Mouse (Mus musculus): ENCODE results near the gene Zfp385a. TPM values are rescaled to one million over a fixed set of nuclear protein-coding genes. Genes with fewer than 3 reads are reported as not detected.

Zfp385a gene
- polyA plus RNA-seq, 1 experiment from 2014 or later, result 17.1 TPM

DNA sequence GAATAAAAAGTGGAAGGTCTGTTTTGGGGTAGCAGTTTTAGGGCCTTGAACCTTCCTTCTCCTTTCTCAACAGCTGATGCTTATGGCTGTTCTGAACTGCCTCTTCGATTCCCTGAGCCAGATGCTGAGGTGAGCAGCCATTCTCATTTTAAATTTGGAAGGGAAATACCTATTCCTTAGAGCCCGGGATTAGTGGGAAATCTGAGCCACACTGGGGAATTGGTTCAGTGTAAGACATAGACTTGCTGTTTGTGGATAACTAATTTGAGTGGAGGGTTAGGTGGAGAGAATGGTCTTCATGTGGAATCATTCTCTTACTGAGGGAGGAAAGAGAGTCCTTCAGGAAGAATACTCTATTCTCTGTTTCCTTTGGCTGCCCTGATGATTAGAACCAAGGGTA lies 45.2 kb downstream of the Zfp385a start:
- 25% methylated on average over 2 of the region's 2 CpGs for WGBS
- ATAC-seq (ENCODE audit: insufficient number of reproducible peaks, low FRiP score, low TSS enrichment, low read depth), result no peak
- no peak overlapping the region for H3K4me2 ChIP-seq
- H3K36me3 ChIP-seq, result peaks cover 55% of the 10 kb centered on the region
- no peak overlapping the region for H3K4me3 ChIP-seq
- H3K4me1 ChIP-seq, result peaks cover 65% of the 10 kb centered on the region
- H3K9ac ChIP-seq, result no peak overlapping the region
- no peaks in the 10 kb centered on the region for H3K27me3 ChIP-seq
- no peaks in the 10 kb centered on the region for H3K9me3 ChIP-seq
- H3K27ac ChIP-seq, result peak overlapping the region; percentile 54; the same call in 1 of the 2 replicates

DNA sequence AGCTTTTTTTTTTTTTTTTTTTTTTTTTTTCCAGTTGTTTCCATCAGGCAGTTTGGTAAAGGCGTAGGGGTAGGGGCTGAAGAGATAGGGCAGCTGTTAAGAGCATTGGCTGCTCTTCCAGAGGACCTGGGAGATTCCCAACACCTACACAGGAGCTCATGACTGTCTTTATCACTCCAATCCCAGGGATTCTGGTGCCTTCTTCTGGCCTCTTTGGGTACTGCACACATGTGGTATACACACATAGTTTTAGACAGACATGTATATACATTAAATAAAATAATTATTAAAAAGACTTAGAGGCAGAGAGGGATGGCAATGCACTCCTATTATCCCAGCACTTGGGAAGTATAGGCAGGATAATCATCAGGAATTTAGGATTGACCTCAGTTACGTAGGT lies 46.5 kb downstream of the Zfp385a start:
- Histone ChIP-seq H3K9ac (no peak overlapping the region), H3K9me3 (no peaks in the 10 kb centered on the region), H3K27me3 (no peaks in the 10 kb centered on the region), H3K36me3 (peaks cover 56% of the 10 kb centered on the region), H3K4me2 (no peak overlapping the region), H3K4me3 (no peak overlapping the region), H3K27ac (peak overlapping the region; percentile 40), H3K4me1 (peaks cover 65% of the 10 kb centered on the region)
- no peak for ATAC-seq (ENCODE audit: insufficient number of reproducible peaks, low FRiP score, low TSS enrichment, low read depth)
- 87% methylated on average over 2 of the region's 2 CpGs for WGBS

DNA sequence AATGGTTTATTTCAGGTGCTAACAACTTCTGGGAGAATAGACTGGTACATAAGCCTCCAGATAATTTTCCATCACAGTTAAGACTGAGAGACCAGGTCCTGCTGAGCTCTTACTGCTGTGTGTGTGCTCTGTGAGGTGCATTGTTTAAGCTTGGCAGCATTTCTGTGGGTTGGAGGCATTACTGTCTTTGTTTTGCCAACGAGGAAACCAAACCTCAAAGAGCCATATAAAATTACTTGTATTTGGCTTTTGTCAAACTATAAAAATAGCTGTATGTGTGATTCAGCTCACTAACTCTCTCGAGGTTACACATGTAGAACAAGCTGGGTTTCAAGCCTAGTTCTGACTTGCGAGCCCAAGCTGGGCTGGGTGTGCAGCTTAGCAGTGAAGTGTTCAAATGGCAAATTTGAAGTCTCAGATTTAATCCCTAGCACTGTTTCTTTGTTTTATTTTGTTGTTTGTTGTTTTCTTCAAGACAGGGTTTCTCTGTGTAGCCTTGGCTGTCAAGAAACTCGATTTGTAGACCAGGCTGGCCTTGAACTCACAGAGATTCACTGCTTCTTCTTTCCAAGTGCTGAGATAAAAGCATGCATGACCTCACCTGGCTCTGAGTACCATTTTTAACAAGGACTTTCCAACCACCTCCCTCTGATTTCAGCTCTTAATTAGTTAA lies 47.1 kb downstream of the Zfp385a start:
- ATAC-seq (ENCODE audit: insufficient number of reproducible peaks, low FRiP score, low TSS enrichment, low read depth), result peak; percentile 46; the same call in 1 of the 2 replicates
- H3K4me2 ChIP-seq, result no peak overlapping the region
- H3K4me3 ChIP-seq, result no peak overlapping the region
- peaks cover 51% of the 10 kb centered on the region for H3K36me3 ChIP-seq
- WGBS, result 50% methylated on average over 4 of the region's 4 CpGs
- H3K27me3 ChIP-seq, result no peaks in the 10 kb centered on the region
- H3K9ac ChIP-seq, result no peak overlapping the region
- H3K9me3 ChIP-seq, result no peaks in the 10 kb centered on the region
- peak overlapping the region; percentile 40 for H3K27ac ChIP-seq
- H3K4me1 ChIP-seq, result peaks cover 59% of the 10 kb centered on the region

DNA sequence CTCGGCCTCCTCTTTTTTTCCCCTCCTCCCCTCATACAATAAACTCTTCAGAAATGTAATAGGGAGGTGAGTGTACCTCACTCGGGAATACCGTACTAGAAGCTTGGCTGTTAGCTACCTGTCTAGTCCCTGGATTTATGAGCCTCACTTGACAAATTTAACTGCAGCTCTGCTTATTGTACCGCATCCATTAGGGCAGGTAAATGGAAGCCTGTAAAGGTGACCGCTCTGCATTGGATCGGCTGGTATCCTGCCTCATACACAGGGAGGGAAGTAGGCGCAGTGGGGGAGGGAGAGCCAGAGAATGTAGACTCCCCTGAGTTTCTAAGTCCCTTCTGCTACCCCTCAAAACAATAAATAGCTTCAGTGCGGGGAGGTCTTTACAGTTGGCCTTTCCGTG lies 49.0 kb downstream of the Zfp385a start:
- no peak for ATAC-seq (ENCODE audit: insufficient number of reproducible peaks, low FRiP score, low TSS enrichment, low read depth)
- Histone ChIP-seq H3K9me3 (no peaks in the 10 kb centered on the region), H3K4me3 (no peak overlapping the region), H3K27me3 (no peaks in the 10 kb centered on the region), H3K9ac (no peak overlapping the region), H3K4me2 (no peak overlapping the region), H3K27ac (peak overlapping the region; percentile 47; the same call in 1 of the 2 replicates), H3K4me1 (peaks cover 50% of the 10 kb centered on the region), H3K36me3 (peaks cover 43% of the 10 kb centered on the region)
- WGBS, result 45% methylated on average over 9 of the region's 9 CpGs

DNA sequence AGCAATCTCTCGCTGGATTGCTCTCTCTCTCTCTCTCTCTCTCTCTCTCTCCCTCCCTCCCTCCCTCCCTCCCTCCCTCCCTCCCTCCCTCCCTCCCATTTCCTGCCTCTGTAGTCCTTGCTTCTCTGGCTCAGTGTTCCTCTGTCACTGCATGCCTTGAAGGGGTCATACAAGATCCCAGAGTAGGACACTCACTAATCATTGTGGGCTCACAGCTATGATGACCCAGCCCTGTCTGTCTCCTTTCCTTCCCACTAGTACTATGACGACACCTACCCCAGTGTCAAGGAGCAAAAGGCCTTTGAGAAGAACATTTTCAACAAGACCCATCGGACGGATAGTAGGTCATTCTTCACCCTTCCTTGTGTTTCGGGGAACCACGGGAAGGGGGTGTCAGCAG lies 49.5 kb downstream of the Zfp385a start:
- WGBS, result 58% methylated on average over 6 of the region's 6 CpGs
- Histone ChIP-seq H3K27me3 (no peaks in the 10 kb centered on the region), H3K4me2 (no peak overlapping the region), H3K27ac (peak overlapping the region; percentile 47; the same call in 1 of the 2 replicates), H3K9ac (no peak overlapping the region), H3K4me3 (no peak overlapping the region), H3K36me3 (peaks cover 43% of the 10 kb centered on the region), H3K9me3 (no peaks in the 10 kb centered on the region), H3K4me1 (peaks cover 50% of the 10 kb centered on the region)
- no peak for ATAC-seq (ENCODE audit: insufficient number of reproducible peaks, low FRiP score, low TSS enrichment, low read depth)

DNA sequence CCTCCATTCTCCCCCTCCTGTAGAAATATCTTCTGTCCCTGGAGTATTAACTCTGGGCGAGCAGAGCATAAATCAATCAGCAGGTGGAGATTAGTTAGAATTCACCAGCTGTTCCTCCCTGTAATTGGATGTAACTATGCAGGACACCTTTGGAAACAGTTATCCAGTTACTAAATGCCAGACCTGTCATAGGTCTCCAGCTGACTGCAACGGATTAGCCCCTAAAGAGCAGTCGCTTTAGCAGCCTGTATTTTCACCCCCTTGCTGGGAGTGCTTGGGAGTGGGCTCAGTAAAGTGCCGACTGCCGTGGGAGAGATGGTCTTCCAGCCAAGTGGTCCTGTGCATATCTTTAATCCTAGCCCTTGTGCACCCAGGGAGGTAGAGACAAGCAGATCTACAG lies 50.3 kb downstream of the Zfp385a start:
- Histone ChIP-seq H3K9me3 (no peaks in the 10 kb centered on the region), H3K4me3 (no peak overlapping the region), H3K4me2 (no peak overlapping the region), H3K9ac (no peak overlapping the region), H3K36me3 (peaks cover 43% of the 10 kb centered on the region), H3K27me3 (no peaks in the 10 kb centered on the region), H3K4me1 (peaks cover 53% of the 10 kb centered on the region), H3K27ac (peak overlapping the region; percentile 70)
- ATAC-seq (ENCODE audit: insufficient number of reproducible peaks, low FRiP score, low TSS enrichment, low read depth), result no peak
- WGBS, result 14% methylated on average over 5 of the region's 5 CpGs

DNA sequence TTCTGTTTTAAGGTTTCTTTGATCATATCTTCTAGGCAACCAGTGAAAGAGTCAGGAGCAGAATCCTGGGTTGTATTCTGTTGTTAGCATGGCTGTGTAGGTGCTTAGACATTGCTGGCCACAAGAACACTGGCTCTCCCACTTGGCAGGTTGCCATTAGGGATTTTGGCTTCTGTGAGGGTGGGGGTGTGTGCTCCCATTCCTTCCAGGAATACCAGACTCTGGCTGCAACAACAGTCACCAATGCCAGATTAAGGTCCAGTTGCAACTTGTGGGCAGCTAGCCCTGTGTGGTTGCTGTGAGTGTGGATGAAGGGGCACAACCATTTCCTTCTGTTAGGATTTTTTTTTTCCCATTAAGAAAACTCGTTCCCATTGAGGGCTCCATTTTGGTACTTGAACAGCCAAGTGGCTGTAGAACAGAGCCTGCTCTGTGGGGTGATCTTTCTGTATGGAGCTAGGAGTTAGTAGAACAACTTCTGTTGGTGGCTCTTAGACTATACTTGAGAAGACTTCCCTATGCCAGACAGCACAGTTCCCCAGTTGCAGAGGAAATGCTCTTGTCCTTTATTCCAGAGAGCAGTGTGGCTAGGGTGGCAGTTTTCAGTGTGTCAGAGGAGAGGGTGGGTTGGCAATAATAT lies 54.0 kb downstream of the Zfp385a start:
- H3K9me3 ChIP-seq, result no peaks in the 10 kb centered on the region
- ATAC-seq (ENCODE audit: insufficient number of reproducible peaks, low FRiP score, low TSS enrichment, low read depth), result 0 out of 2 replicates have a peak, but pooled peaks have one; percentile 40
- no peak overlapping the region for H3K4me3 ChIP-seq
- H3K4me1 ChIP-seq, result peaks cover 40% of the 10 kb centered on the region
- H3K9ac ChIP-seq, result no peak overlapping the region
- 38% methylated on average over 1 of the region's 1 CpGs for WGBS
- peaks cover 23% of the 10 kb centered on the region for H3K36me3 ChIP-seq
- no peaks in the 10 kb centered on the region for H3K27me3 ChIP-seq
- H3K4me2 ChIP-seq, result no peak overlapping the region
- peak overlapping the region; percentile 81 for H3K27ac ChIP-seq

DNA sequence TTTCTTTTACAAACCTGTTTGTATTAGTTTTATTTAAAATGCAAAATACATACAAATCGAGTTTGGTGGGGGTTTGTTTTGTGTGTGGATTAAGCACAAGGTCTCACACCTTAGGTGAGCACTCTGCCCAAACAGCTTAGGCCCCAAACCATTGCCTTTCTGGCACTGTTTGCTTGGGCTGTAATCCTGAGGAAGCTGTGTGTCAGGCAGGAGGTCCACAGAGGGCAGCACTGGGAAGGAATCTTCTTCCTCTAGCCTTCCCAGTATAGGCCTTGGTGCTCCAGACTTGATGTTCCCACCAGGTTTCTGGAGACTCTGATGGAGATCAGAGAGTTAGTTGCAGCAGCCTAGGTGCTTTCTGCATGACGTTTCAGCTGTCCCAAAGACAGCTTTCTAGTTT lies 55.2 kb downstream of the Zfp385a start:
- no peak overlapping the region for H3K4me2 ChIP-seq
- no peak overlapping the region for H3K9ac ChIP-seq
- H3K27me3 ChIP-seq, result no peaks in the 10 kb centered on the region
- no peak for ATAC-seq (ENCODE audit: insufficient number of reproducible peaks, low FRiP score, low TSS enrichment, low read depth)
- H3K4me1 ChIP-seq, result peaks cover 30% of the 10 kb centered on the region
- 33% methylated on average over 2 of the region's 2 CpGs for WGBS
- peaks cover 18% of the 10 kb centered on the region for H3K36me3 ChIP-seq
- 0 out of 2 replicates have a peak overlapping the region, but pooled peaks have one; percentile 81 for H3K27ac ChIP-seq
- no peak overlapping the region for H3K4me3 ChIP-seq
- H3K9me3 ChIP-seq, result no peaks in the 10 kb centered on the region

DNA sequence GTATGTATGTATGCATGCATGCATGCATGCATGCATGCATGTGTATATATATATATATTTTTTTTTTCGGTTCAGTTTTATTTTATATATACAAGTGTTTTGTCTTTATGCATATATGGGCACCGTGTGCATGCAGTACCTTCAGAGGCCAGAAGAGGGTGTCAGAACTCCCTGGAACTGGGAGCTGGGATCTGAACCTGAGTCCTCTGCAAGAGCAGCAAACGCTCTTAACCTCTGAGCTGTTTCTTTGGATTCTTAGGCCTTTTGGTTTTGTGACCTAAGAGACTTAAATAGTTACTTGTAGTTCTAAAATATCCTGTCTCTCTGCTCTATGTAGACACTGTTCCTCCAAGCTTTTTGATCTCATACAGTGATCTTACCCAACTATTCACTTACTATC lies 55.8 kb downstream of the Zfp385a start:
- Histone ChIP-seq H3K4me3 (no peak overlapping the region), H3K4me2 (no peak overlapping the region), H3K9ac (no peak overlapping the region), H3K9me3 (no peaks in the 10 kb centered on the region), H3K27ac (no peak overlapping the region), H3K27me3 (no peaks in the 10 kb centered on the region), H3K4me1 (peaks cover 24% of the 10 kb centered on the region), H3K36me3 (peaks cover 15% of the 10 kb centered on the region)
- 63% methylated on average over 3 of the region's 3 CpGs for whole genome bisulfite sequencing
- no peak for ATAC-seq (ENCODE audit: insufficient number of reproducible peaks, low FRiP score, low TSS enrichment, low read depth)

DNA sequence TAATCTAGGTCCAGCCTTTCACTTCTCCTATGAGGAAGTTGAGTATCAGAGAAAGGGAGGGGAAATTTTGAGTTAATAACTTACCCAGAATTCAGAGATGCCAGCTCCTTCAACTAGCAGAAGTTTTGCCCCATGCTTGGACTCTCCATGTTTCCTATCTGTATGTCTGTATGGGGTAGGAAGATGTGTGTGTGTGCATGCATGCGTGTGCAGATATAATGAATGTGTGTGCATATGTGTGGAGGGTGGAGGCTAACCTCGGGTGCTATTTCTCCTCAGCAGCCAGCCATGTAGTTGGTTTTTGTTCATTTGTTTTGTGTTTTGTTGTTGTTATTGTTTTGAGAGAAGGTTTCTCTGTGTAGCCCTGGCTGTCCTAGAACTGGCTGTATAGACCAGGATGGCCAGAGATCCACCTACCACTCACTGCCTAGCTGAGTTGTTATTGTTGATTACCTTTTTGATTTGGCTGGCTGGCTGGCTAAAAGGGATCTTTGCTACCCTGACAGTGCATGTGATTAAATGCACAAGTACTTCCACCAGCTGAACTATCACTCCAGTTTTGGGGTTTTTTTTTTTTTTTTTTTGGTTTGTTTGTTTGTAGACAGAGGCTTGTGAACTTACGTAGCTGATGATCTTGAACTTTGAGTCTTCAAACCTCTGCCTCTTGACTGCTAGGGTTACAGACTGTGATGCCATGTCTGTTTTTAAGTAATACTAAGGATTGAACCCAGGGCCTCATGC lies 58.3 kb downstream of the Zfp385a start:
- H3K9ac ChIP-seq, result no peak overlapping the region
- no peak for ATAC-seq (ENCODE audit: insufficient number of reproducible peaks, low FRiP score, low TSS enrichment, low read depth)
- no peak overlapping the region for H3K4me3 ChIP-seq
- H3K9me3 ChIP-seq, result no peaks in the 10 kb centered on the region
- peaks cover 27% of the 10 kb centered on the region for H3K4me1 ChIP-seq
- WGBS, result 93% methylated on average over 3 of the region's 3 CpGs
- no peak overlapping the region for H3K27ac ChIP-seq
- H3K27me3 ChIP-seq, result no peaks in the 10 kb centered on the region
- no peak overlapping the region for H3K4me2 ChIP-seq
- H3K36me3 ChIP-seq, result peaks cover 13% of the 10 kb centered on the region

DNA sequence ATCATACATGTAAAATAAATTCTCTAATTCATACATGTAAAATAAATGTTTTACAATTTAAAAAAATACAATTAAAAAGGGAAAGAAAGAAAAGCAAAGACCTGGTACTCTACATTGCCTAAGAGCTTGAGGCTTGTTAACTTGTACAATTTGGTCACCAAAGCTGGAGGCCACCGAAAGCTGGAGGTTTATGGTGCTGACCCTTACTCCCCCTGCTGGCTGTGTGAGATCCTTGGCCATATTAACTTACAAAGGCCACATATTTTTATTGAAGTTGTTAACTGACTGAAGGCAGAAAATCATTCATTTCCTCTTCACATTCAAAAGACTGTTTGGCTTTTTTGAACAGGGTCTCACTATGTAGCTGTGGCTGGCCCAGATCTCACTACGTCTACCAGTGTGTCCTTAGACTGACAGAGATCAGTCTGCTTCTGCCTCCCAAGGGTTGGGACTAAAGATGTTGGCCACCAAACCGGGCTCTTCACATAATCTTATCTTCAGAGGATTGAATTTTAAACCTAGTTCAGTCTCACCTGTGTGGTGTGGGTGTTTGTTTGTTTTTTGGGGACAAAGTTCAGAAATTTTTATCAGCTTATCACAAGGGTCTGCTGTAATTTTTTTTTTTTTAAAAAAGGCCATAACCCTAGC lies 59.0 kb downstream of the Zfp385a start:
- Histone ChIP-seq H3K27ac (no peak overlapping the region), H3K4me2 (no peak overlapping the region), H3K4me1 (peaks cover 22% of the 10 kb centered on the region), H3K4me3 (no peak overlapping the region), H3K9ac (no peak overlapping the region), H3K36me3 (peaks cover 13% of the 10 kb centered on the region), H3K27me3 (no peaks in the 10 kb centered on the region), H3K9me3 (no peaks in the 10 kb centered on the region)
- ATAC-seq (ENCODE audit: insufficient number of reproducible peaks, low FRiP score, low TSS enrichment, low read depth), result no peak
- WGBS, result 50% methylated on average over 3 of the region's 3 CpGs
